Mouse (Mus musculus) small intestine, adult 2 months (tissue): Measurements from ENCODE around the gene Rnf141. TPM values are rescaled to one million over a fixed set of nuclear protein-coding genes. Genes with fewer than 3 reads are reported as not detected.

Experiments
- H3K27ac ChIP-seq: fragments of 200-500 bp; 2 replicates; pipeline ENCODE4 v1.5.1; 2012; ENCODE audit warnings: low read depth, low read length, control low read depth, inconsistent platforms; ENCODE audit not compliant: insufficient read depth
- H3K27me3 ChIP-seq: fragments of 200-500 bp; 2 replicates; pipeline ENCODE4 v1.6.1; 2012; ENCODE audit warnings: mild to moderate bottlenecking, moderate library complexity, low read length, inconsistent platforms; ENCODE audit not compliant: control insufficient read depth, insufficient read depth
- H3K36me3 ChIP-seq: fragments of 200-500 bp; 2 replicates; pipeline ENCODE4 v1.6.1; 2012; ENCODE audit warnings: mild to moderate bottlenecking, low read length, control low read depth, inconsistent platforms; ENCODE audit not compliant: control insufficient read depth, insufficient read depth
- H3K4me1 ChIP-seq: fragments of 200-500 bp; 2 replicates; pipeline ENCODE4 v1.6.1; 2012; ENCODE audit warnings: low read length, inconsistent platforms, mixed read lengths; ENCODE audit not compliant: control insufficient read depth, insufficient read depth, insufficient read length
- H3K4me3 ChIP-seq: fragments of 200-500 bp; 2 replicates; pipeline ENCODE4 v1.5.1; 2012; ENCODE audit warnings: low read depth, mild to moderate bottlenecking, control low read depth, inconsistent platforms, low read length, moderate library complexity
- CTCF ChIP-seq: fragments of 200-500 bp; IDR thresholded peaks from 2 replicates; pipeline ENCODE4 v1.5.1; 2012; ENCODE audit warnings: low read depth, mild to moderate bottlenecking, control low read depth, inconsistent platforms, low read length, moderate library complexity, mixed read lengths; ENCODE audit not compliant: insufficient replicate concordance, insufficient read length; ENCODE audit errors: extremely low read depth
- POLR2A ChIP-seq: fragments of 200-500 bp; IDR thresholded peaks from 2 replicates; pipeline ENCODE4 v1.6.1; 2012; ENCODE audit warnings: low read depth, mild to moderate bottlenecking, control low read depth, inconsistent platforms, low read length, moderate library complexity
- WGBS: fragments of 180-500 bp; shearing (Covaris S2); methylation state at CpG from one replicate; pipeline ENCODE4 v1.1.7; 2018; 5-methylcytosine and 5-hydroxymethylcytosine counted together
- polyA plus RNA-seq: library from polyadenylated mRNA; depleted of rRNA; stranded (reverse); fragments of >200 nt; gene quantifications from 2 replicates; pipeline ENCODE4 v1.2.3, GENCODE M21; 2012

Rnf141 gene
- polyA plus RNA-seq, 1 experiment = 21.2 TPM

DNA sequence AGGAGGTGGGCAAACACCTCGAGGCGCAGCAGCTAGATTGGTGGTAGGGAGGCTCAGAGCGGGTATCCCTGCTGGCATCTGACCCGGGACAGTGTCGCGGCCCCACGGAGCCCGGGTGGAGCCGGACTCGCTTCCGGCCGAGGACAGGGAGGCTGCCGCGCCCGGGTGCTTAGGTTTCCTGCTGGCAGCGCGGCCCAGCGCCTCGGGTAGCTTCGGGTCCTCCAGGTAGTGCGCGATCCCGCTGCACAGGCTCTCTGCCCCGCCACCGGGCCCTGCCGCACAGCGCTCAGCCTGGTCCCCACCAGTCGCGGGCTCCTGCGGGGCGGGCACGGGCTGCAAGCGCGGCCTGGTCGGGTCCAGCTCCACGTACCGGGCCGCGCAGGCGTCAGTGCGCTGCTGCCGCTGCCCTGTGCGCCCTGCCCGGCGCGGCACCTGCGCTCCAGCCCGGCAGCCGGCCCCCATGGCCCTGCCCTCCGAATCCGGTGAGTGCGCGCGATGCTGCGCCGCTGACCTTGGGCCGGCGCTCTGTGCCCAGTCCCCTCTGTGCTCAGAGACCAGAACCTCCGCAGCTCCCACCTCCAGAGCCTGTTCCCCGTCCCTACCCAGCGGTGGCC lies 75.7 kb downstream of the Rnf141 start:
- Histone ChIP-seq H3K4me1 (peaks cover 26% of the 10 kb centered on the region; the same call in 1 of the 2 replicates), H3K36me3 (no peaks in the 10 kb centered on the region), H3K27ac (peak overlapping the region; percentile 54), H3K27me3 (no peaks in the 10 kb centered on the region), H3K4me3 (peak overlapping the region; percentile 81)
- WGBS = 2% methylated on average over 61 of the region's 61 CpGs
- no peak for TF ChIP-seq POLR2A
- no peak for TF ChIP-seq CTCF

DNA sequence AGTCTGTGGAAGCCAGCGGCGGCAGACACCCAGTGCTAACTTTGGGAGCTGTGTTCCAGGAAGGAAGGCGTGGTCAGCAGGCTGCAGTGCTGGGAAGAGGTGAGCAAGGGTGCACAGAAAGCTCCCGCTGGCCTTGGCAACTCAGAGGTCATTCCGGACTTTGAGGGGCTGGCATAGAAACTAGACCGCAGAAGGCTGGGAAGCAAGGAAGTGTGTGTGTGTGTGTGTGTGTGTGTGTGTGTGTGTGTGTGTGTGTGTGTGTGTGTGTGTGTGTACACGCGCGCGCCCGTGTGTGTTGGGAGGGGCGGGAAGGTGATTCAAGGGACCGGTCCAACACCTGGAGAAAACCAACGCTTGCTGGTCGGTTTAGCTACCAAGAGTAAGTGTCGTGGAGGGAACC lies 76.3 kb downstream of the Rnf141 start, which contains the start of gene Ampd3:
Gene Ampd3, plus strand, starts transcription at position 206 of the 400 bp plus-strand sequence.
- WGBS = 14% methylated on average over 16 of the region's 16 CpGs
- Histone ChIP-seq H3K36me3 (no peaks in the 10 kb centered on the region), H3K4me1 (peaks cover 21% of the 10 kb centered on the region; the same call in 1 of the 2 replicates), H3K4me3 (peak within 1 kb of the TSS; percentile 81), H3K27ac (peak within 1 kb of the TSS; percentile 54), H3K27me3 (no peaks in the 10 kb centered on the region)
- no peak for TF ChIP-seq POLR2A
- TF ChIP-seq CTCF = no peak

DNA sequence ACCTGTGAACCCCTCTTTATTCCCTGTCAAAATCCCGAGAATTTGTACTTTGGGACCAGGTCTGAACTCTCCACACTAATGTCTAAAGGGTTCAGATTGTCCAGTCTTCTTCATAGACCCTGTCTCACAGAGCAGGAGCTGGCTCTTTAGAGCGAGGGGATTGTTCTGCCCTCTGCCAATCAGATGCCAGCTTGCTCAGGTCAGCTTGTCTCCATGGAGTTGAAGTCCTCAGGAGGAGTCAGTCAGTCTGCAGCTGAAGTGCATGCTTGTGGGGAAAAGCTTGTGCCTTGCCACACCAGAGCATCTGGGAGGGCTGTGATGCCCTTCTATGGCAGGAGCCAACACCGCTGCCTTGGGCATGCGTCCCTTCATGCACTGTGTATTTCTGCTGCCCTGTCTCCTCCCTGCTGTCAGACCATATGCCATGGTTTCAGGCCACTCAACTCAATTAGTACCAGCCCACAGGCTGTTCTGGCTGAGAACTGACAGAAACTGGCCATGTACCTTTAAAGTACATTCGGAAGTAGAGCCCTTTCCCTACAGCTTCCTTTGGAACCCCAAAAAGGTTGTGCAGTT lies 81.6 kb downstream of the Rnf141 start:
- H3K4me3 ChIP-seq = no peak overlapping the region
- 90% methylated on average over 5 of the region's 5 CpGs for WGBS
- H3K36me3 ChIP-seq = no peaks in the 10 kb centered on the region
- TF ChIP-seq CTCF = no peak
- no peak for TF ChIP-seq POLR2A
- H3K4me1 ChIP-seq = peaks cover under 1% of the 10 kb centered on the region; the same call in 1 of the 2 replicates
- H3K27ac ChIP-seq = no peak overlapping the region
- no peaks in the 10 kb centered on the region for H3K27me3 ChIP-seq

DNA sequence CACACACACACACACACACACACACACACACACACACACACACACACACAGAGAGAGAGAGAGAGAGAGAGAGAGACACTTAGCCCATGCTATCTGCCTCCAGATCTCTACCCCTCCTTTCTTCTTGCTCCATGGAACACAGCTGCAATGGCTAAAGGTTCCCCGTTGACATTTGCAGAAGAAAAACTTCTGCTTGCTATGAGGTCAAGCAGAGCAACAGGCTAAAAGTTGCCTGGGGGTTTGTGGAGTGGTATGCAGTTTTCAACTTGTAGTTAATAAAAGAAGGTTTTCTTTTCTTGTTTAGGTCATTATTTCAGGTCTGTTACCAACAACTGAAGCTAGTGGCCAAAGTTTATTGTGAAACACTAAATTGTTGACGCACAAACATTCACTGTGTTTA lies 87.8 kb downstream of the Rnf141 start:
- no peak for TF ChIP-seq CTCF
- no peak for TF ChIP-seq POLR2A
- Histone ChIP-seq H3K36me3 (no peaks in the 10 kb centered on the region), H3K27ac (no peak overlapping the region), H3K4me1 (no peaks in the 10 kb centered on the region), H3K4me3 (no peak overlapping the region), H3K27me3 (no peaks in the 10 kb centered on the region)
- WGBS = 46% methylated on average over 2 of the region's 2 CpGs

DNA sequence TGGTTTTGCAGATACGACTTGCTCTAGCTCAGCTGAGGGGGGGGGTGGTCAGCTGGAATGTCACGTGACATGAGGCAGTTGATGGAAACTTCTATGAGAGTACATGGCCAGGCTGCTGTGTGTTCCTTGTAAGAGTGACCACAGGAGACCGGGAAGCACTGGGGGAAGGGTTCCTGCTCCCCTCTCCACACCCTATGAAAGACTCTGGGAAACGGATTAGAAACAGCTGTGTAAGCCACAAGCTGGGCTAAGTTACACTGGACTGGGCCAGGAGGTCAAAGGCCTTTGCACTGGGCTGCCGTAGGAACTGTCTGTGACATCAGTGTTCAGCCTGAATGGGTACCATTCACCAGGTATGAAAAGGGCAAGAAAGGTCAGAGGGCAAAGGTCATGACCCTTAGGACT lies 90.3 kb downstream of the Rnf141 start:
- Histone ChIP-seq H3K27ac (no peak overlapping the region), H3K4me1 (no peaks in the 10 kb centered on the region), H3K36me3 (no peaks in the 10 kb centered on the region), H3K4me3 (no peak overlapping the region), H3K27me3 (no peaks in the 10 kb centered on the region)
- WGBS = 63% methylated on average over 5 of the region's 5 CpGs
- TF ChIP-seq POLR2A = no peak
- TF ChIP-seq CTCF = no peak

DNA sequence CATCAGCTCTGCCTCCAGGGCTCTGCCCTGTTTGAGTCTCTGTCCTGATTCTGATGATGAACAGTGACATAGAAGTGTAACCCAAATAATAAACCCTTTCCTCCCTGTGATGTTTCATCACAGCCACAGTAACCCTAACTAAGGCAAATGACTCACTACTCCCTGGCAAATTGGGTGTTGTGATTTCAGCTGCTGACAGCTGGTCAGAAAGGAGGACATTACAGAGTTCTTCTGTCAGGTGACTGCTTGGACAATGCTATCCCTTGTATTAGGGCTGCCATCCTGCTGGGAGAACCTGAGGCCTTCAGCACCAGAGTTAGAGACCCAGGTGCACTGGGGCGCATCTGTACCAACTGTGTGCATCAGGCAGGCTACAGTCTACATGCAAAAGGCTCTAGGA lies 90.9 kb downstream of the Rnf141 start:
- TF ChIP-seq CTCF (no peak), POLR2A (no peak)
- Histone ChIP-seq H3K36me3 (no peaks in the 10 kb centered on the region), H3K4me3 (no peak overlapping the region), H3K4me1 (no peaks in the 10 kb centered on the region), H3K27ac (no peak overlapping the region), H3K27me3 (no peaks in the 10 kb centered on the region)
- 89% methylated on average over 1 of the region's 1 CpGs for WGBS

DNA sequence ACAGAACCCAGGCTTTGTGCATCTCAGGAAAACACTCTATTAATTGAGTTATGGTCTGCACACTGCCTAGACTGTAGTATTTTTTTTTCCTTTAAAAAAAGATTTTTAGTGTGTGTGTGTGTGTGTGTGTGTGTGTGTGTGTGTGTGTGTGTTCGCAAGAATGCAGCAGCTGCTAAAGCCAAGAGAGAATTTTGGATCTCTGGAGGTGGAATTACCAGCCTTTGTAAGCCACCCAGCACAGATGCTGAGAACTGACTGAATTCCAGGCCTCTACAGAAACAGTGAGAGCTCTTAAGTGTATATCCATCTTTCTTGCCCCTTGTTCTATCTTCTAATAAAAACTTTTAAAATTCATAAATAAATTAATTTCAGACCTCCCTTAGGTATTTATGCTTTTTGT lies 92.6 kb downstream of the Rnf141 start:
- H3K4me1 ChIP-seq = no peaks in the 10 kb centered on the region
- no peak overlapping the region for H3K27ac ChIP-seq
- TF ChIP-seq POLR2A (no peak), CTCF (no peak)
- no peaks in the 10 kb centered on the region for H3K36me3 ChIP-seq
- H3K27me3 ChIP-seq = no peaks in the 10 kb centered on the region
- no peak overlapping the region for H3K4me3 ChIP-seq
- WGBS = 95% methylated on average over 1 of the region's 1 CpGs
